Mouse (Mus musculus) embryo, embryonic 11 days (tissue): ENCODE data around the gene Eipr1.
"Not testable (repeated sequence)": the region's sequence is repeated elsewhere in the genome, so short reads cannot be mapped to it uniquely, and the experiment has no call there.

Source experiments
- DNase-seq: peaks from one replicate; pipeline ENCODE4 v3.0.0-alpha.2; 2015

Eipr1 gene

DNA sequence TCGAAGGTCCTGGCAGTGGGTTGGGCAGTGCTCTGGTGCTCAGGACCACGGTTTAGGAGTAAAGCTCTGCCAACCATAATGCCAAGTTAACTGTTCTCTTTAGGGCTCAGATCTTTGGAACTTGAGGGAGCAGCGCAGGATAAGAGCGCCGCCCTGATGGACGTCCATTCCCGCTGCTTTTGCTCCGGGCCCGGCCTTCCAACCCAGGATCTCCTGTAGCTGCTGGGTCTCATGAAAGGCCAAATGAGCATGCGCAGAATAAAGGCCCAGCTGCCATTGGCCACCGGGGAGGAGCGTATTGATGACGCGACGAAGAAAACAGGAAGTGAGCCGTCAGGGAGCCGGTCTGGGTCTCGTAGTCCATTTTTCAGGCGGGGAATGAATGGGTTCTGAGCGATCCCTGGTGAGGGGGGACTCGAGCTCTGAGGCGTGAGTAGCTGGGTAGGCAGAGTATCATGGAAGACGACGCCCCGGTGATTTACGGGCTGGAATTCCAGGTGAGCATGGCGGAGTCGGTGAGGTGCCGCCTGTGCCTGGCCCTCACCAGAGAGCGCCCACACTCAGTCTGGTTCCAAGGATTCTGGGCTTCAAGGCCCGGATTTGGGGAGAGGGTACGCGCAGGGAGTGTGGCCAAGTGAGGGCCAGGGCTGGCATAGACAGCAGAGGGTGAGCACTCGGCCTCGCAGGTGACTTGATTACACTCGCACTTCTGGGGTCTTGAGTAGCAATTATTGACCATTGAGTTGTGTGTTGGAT lies at the start of gene Eipr1:
Eipr1 (plus strand) TSS at position 296 of the 756 bp plus-strand sequence.
- DNase-seq = peak; percentile 95

DNA sequence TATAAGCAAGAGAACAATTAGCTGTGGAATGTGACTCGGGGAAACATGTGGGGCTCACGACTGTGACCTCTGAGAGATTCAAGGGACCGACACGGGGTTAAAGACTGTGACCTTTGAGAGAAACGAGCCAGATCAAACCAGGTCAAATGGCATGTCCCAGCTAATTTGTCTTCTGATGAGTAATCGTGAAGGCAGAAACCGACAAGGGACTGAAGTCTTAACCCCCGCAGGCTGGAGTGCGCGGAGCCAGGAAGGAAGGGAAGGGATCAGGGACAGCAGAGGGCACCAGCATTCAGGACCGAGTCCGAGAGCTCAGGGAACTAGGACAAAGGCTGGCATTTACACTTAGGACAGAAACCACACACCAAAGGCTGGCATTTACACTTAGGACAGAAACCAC lies 47.2 kb upstream of the Eipr1 start:
- DNase-seq = peak; percentile 66

DNA sequence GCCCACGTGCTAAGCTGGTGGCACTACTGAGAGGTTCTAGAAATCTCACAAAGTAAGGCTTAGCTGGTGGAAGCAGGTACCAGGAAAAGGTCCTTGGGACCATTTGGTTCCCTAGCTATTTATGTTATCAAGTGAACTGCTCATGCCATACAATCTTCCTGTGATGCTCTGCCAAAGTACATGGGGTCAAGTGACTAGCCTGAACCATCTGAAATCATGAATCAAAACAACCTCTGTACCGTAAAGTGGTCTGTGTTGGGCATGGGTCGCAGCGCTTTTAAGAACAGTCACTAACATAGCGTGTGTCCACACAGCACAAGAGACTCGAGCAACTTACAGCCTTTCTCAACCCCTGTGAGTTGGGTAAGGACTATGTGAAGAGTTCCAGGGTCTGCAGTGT lies 46.4 kb upstream of the Eipr1 start:
- no peak for DNase-seq

DNA sequence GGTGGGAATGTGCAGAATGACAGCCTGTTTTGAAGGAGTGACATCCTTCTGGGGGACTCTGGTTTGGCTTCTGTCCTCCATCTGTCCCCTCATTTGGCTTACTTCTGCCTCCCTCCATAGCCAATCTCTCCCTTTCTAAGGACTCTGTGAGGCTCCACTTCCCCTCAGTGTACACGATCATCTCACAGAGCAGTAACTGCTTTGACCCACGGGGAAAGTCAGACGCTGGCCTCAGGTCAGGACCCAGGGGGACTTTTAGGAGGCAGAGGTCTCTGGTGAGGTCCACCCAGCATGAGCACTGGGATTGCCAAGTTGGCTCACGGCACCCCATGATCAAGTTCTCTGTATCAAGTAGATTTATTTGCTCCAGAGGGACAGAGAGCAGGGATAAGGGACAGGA lies 43.4 kb upstream of the Eipr1 start:
- DNase-seq = no peak

DNA sequence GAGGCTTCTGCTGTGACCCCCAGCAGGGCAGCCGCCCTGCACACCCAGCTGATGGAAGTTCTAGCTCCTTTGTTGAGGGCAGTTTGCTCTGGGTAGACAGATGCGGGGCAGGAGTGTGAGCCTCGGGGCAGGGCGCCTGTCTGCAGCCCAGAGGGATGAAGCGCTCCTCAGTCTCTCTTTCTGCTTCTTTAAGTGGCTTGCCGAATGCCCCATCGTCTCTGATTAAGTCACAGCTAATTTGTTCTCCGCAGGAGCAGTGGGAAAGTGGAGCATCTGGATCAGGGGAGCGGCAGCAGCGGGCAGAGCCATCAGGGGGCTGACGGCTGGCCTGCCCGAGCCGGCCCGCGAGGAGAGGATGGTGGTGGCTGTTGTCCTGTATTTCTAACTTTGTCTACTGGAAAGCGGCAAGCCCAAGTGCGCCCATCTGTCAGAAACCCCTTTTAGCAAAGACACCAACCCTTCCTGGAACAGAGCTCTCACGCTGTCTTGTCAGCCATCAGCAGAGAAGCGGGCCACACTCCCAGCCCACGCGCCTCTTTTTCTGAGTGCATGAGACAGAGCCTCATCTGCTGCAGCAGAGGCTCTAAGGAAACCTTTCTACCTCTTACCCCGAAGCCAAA lies 40.9 kb upstream of the Eipr1 start:
- DNase-seq = no peak

DNA sequence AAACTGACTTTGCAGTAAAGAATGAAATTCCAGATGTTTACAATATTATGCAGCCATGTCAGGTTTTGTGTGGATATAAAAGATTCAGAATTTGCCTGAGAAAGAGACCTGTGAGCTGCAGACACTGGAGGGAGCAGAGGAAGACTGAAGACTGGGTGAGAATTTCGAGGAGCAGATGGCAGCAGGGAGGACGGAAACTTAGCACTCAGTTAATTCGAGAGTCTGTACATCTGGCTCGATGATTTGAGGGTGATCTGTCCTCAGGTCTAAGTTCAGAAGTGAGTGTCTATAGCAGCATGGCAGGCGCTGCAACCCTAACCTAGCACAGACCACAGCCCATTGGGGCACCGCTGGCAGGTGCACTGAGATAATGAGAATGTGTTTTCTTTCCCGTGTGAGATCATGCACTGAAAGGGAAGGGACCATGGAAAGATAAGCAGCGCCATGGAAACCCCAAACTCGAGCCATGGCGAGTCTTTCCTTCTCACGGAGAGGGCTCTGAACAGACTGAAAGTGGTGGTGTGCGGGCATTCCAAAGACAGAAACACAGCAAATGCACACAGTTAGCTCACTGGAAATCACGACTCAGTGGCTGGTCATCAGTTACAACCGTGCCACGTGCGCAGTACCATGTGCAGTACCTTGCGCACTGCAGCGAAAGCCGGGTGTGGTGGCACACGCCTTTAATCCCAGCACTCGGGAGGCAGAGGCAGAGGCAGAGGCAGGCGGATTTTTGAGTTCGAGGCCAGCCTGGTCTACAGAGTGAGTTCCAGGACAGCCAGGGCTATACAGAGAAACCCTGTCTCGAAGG lies 36.6 kb upstream of the Eipr1 start:
- no peak for DNase-seq

DNA sequence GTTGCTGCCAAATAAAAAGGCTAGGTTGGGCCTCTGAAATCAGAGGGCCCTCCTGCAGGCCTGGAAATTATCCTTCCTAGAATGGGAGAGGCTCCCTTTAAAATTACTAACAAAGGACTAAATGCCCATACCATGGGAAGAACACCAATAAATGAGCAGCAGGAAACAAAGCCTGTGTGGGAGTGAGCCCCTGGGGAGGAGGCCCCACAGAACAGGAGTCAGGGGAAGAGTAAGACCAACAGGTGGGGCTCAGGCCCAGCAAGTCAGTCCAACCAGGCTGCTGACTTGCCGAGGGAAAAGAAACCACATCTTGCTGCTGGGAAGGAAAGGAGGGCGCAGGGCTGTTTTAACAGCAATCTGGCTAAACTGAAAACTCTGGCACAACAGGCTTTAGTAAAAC lies 34.5 kb upstream of the Eipr1 start:
- no peak for DNase-seq

DNA sequence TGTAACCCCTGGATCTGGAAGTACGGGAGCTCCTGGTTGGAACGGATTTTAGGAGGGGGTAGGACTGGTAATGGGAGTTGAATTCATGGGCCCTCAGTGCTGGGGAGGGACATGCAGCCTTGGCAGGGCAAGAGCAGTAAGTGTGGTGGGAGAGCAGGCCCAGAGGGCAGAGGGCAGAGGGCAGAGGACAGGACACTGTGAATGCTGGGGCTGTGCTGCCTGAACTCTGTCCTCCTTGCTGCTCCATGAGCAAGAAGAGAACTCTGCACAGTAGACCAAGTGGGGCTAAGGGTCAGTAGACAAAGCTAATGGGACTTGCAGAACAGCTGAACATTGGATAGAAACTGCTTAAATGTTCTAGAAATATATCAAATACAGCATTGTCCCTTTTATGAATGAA lies 33.5 kb upstream of the Eipr1 start:
- DNase-seq = no peak

DNA sequence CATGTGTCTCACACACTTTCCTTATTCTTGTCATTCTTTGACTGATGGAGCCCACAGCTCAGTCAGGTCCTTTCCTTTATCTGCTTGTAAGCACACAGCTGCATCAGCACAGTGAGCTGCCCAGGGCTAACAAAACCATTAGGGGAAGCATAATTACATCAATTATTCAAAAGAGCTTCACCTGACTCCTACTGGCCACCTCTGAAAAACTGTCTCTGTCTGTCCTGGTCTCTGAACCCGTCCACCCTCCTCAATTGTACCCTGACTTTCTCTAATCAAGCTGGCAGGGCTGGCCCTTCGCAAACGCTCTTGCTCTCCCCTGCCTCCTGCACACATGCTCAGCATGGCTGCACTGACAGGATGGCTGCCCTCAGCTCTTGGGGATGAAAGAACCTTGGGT lies 27.2 kb upstream of the Eipr1 start:
- no peak for DNase-seq

DNA sequence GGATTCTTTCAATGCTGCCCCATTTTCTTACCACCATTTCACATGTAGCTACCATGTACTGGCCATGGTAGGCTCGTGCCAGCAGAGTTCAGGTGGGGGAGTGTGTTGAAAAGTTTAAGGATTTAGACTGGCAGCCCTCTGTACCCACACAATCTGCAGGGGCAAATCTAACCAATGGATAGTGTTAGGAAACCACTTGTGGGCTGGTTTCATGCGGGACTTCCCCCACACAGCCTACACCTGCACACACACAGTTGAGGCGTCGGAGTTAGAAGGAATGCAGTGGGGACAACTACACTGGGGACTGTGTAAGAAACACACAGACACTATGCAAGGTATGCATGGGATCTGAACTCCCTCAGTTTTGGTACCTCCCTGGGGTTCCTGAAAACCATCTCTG lies 25.4 kb upstream of the Eipr1 start:
- no peak for DNase-seq

DNA sequence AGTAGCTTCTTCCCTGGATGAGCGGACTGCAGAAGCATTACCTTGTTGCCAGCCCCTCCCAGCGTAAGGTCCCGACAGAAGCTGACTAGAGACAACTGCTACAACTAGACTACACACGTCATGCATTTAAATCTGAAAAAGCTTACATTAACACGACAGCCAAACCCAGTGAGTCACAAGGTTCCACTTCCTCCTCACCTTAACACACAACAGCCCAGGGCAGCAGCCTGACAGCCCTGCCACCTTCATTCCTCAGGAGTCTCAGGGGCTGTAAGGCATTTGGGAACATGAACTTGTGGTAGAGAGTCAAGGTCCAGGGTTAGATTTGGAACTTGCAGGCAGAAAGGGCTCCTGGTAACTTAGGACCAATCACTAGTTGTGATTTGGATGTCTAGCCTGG lies 24.5 kb upstream of the Eipr1 start:
- DNase-seq = no peak

DNA sequence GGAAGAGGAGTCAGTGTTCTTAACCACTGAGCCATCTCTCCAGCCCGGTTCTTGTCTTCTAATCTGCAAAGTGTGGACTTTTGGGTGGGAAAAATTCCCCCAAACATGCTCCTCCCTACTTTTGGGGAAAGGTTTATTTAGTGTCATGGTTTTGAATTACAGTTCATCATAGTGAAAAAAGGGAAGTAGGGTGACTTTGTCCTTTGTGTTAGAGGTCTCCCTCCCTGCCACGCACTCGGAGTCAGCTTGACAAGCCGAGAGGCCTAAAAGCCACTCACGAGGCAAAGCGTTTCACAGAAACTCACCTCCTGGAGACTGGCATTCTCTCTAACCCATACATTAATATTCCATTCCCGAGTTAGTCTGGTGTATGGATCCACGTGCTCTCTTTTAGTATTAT lies 19.0 kb upstream of the Eipr1 start:
- DNase-seq = no peak

DNA sequence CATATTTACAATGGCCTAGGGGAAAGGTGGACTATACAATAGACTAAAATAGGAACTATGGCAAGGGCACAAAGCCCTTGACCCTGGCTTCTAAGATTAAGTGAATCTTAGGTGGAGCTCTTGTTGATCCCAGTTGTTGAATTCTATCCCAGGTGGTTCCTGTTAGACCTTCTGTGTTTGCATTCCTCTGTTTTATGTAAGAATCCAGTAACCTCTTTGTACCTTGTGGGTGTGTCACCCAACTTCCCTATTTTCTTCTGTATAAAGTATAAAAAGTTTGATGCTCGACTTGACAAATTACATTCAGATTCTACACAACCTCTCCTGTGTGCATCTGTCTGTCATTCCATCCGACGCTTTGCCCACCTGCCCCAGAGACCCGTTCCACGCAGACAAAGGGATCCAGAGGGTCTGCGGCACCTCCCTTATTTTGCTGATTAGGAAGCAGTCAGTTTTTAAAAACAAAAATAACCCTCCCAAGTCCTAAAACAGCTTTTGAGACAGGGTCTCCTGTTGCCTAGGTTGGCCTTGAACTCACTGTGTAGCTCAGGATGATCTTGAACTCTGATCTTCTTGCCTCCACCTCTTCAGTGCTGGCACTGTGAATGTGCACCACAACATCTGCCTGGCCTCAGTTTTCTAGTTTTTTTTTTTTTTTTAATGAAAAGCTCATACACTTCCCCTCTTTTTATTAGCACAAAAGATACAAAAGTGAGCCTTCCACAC lies 17.9 kb upstream of the Eipr1 start:
- not testable (repeated sequence) for DNase-seq

DNA sequence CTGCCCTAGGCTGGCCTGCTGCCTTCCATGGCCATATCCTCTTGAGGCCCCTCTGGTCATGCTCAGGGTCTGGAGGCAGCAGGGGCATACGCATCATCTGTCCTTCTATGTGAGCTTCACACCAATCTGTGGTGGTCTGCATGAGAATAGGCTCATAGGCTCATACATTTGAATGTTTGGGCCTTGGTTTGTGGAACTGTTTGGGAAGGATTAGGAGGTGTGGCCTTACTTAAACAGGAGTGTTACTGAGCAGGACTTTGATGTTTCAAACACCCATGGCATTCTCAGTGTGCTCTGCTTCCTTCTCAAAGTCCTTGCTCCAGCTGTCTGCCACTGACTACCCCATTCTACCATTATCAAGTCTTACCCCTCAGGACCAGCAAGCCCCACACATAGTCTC lies 17.3 kb upstream of the Eipr1 start:
- DNase-seq = no peak

DNA sequence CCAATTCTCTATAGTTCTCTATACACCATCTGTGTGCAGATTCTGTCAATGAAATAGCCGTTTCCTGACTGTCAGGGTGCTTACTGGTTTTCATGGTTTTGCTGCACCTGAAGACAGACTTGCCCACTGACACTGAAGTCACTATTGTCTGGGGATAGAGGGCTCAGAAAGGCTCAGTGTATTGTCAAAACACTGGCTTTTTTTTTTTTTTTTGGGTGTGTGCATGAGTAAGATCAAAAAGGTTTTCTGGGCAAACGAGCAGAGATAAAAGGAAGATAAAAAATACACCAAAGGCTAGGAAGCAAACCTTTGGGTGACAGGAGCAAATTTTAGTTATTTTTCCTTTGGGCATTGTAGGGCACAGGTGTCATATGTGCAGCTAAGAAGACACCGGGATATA lies 16.3 kb upstream of the Eipr1 start:
- no peak for DNase-seq

DNA sequence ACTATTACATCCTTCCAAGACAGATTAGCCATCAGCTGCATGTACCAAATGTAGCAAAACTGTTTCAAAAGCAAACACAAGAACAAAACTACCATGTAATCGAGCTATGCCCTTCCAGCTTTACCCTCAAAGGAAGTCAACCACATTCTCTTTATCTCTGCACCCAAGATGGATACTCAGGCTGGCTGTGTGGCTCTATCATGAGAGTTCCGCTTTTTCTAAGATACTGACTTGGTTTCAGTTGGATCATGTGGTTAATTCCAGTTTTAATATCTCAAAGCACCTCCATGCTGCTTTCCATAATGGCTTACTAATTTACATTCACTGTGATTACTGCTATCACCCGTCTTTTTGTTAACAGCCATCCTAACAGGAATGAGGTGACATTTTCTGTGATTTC lies 8.3 kb upstream of the Eipr1 start:
- no peak for DNase-seq

DNA sequence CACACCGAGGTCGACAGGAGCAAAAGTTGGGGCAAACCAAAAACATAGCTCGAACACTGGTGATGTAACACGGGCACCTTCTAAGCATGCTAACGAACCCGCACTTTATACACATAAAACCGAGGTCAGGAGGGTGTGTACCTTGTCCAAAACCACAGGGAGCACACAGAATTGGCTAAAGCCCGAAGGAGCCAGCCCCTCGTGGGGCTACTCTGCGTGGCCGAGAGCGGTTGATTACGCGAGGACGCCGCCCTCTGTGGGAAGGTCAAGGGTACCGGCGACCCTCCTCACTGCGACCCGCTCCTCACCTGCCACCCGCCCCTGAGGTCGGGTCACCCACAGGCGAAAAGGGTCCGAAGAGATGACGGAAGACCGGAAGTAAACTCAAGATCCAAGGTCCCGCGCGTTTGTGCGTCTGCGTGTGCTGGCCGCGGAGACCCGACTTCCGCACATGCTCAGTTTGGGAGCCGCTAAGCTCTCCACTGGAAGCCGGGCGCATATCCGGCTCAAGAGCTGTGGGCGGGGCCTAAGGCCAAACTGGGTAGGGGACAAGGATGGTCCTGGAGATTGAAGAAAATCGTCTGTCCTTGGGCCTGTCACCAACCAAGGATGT lies 1.5 kb upstream of the Eipr1 start, which contains the start of gene Trappc12:
Trappc12 (minus strand) TSS at position 452 of the 613 bp plus-strand sequence.
- DNase-seq = peak; percentile 98

DNA sequence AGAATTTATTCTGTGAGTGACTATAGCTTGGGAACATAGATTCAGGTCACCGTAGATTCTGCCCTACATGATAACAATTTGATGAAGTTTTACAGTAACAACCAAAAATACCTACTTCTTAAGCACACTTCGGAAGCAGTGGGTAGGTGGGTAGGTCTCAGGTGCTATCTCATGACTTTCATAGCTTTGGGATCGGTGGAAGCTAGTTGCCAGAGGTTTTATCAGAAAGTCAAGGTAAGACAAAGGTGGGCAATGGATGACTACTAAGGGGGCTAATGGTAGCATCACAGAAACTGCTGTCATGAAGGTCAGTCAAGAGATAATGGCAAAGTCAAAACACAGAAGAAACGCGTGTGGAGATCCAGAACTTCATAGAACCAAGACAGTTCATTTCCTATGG lies 727 bp upstream of the Eipr1 start:
- DNase-seq = no peak

DNA sequence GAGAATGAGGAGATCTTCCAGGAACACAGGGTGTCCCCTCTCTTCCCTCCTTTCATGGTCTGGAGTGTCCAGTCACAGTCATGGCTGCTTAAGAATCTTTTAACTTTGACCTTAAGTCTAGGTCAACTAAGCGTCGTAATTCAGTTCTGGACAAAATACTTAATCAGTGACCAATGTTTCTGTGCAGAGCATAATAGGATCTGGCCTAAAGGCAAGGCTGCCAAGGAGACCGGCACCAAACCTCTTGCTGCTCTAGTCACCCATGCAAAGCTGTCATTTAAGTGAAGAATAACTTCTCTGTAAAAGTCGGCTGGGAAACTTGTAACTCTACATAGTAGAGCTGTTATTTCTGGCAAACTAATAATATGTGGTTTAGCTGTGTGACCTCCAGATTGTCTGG lies 4.4 kb downstream of the Eipr1 start:
- DNase-seq = no peak

DNA sequence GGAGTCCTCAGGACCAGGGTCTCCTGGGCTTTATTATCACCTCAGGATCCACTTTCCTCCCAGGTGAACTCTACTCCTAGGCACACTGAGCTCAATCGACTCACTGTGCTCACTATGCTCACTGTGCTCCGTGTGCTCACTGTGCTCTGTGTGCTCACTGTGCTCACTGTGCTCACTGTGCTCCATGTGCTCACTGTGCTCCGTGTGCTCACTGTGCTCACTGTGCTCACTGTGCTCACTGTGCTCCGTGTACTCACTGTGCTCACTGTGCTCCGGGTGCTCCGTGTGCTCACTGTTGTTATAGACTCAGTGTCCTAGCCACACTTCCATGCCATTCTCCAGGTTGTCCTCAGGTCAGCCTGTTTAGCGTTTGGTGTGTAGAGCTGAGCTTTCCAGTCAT lies 18.4 kb downstream of the Eipr1 start:
- no peak for DNase-seq

DNA sequence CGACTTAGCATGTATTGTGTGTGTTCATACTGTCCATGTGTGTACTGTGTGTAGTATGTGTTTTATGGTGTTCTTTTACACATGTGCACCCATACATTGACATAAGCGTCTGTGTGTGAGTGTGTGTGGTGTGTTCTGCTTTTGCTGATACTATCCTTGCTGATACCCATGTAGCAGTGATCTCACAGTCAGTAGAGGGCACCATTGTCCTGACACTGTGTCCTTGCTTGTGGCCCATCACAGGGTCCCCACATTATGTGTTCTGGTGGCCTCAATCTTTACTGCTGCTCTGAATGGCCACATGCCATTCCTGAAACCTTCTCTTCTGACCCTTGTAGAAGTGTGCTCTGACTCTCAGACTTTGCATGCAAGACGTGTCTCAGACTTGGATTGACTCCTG lies 22.2 kb downstream of the Eipr1 start:
- DNase-seq = peak; percentile 50

DNA sequence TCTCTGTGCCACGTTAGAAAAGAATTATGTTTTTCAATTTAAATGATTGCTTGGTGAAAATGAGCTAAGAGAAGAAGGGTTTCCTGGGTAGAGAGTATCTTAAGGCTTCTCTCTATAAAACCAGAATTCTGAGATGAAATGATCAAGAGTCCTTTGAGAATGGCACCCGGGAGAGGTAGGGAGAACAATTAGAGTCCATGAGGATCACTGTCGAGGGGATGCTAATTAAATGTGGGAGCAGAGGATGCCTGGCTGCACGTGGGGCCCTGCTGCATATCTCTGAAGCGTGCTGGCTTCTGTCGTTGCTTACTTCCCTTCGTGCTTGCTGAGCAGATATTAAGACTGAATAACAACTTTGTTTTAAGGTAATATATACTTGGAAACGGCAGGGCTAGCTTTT lies 23.5 kb downstream of the Eipr1 start:
- DNase-seq = no peak

DNA sequence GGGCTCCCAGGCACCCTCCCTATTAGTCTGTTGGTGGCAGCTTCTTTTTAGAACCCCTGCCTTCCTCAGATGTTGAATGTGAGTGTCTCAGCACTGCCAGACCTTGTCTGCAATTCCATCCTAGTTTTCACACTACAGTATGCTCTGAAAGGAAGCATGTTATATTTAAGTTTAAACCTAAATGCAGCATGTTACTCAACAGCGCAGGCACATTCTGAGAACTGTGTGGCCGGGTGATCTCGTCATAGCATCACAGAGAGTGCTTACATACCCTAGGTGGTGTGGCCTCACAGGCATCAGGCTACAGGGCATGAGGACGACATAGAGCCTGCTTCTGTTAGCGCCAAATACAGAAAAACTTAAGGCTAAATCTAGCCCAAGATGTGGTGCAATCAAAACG lies 24.0 kb downstream of the Eipr1 start:
- no peak for DNase-seq
